In genomic region chr14:33225235-33225634, GRCm38 (mm10) we compare ENCODE assay signal across 27 mouse cellular contexts. TPM values are rescaled to one million over a fixed set of nuclear protein-coding genes. Genes with fewer than 3 reads are reported as not detected.
"Had no signal": no experiment of that assay in that cellular context is flagged by ENCODE, and none has a peak within 500 bp of the region (broad histone marks: within the 10 kb centered on the region; RNA-seq: fewer than 3 reads in every experiment).

No protein-coding gene starts in this region.

- H3K4me3 ChIP-seq: embryonic facial prominence, embryonic 10.5 days; embryonic facial prominence, embryonic 12.5 days; embryonic facial prominence, embryonic 13.5 days; embryonic facial prominence, embryonic 15.5 days; erythroblast, embryonic 14.5 days; forebrain, embryonic 10.5 days; forebrain, embryonic 12.5 days; forebrain, embryonic 13.5 days; forebrain, embryonic 15.5 days; gastrocnemius, adult 2 months; heart, adult 2 months had no signal

- H3K36me3 ChIP-seq: embryonic facial prominence, embryonic 10.5 days; embryonic facial prominence, embryonic 12.5 days; embryonic facial prominence, embryonic 13.5 days; embryonic facial prominence, embryonic 15.5 days; forebrain, embryonic 10.5 days; forebrain, embryonic 12.5 days; forebrain, embryonic 15.5 days had no signal

- DNase-seq: cerebellum, adult 9-10 months; cerebellum, adult 9-11 months; cerebellum, postnatal 10 days; cerebellum, postnatal 14 days; cerebellum, postnatal 25 days; cerebellum, postnatal 36 days; embryo, embryonic 11 days; forebrain, postnatal 0 days; gastrocnemius, adult 2 months; gastrocnemius, postnatal 10 days; gastrocnemius, postnatal 14 days; gastrocnemius, postnatal 25 days; gastrocnemius, postnatal 36 days; heart, adult 18-20 months had no signal

- H3K27ac ChIP-seq: embryonic facial prominence, embryonic 10.5 days; embryonic facial prominence, embryonic 12.5 days; embryonic facial prominence, embryonic 13.5 days; embryonic facial prominence, embryonic 15.5 days; forebrain, embryonic 10.5 days; forebrain, embryonic 12.5 days; forebrain, embryonic 13.5 days; forebrain, embryonic 15.5 days; gastrocnemius, adult 2 months; heart, adult 2 months had no signal

- H3K4me2 ChIP-seq: embryonic facial prominence, embryonic 12.5 days; embryonic facial prominence, embryonic 13.5 days; embryonic facial prominence, embryonic 15.5 days; forebrain, embryonic 12.5 days; forebrain, embryonic 13.5 days; forebrain, embryonic 15.5 days had no signal

- H3K27me3 ChIP-seq: embryonic facial prominence, embryonic 12.5 days; embryonic facial prominence, embryonic 13.5 days; embryonic facial prominence, embryonic 15.5 days; forebrain, embryonic 12.5 days; forebrain, embryonic 13.5 days; forebrain, embryonic 15.5 days had no signal

- H3K4me1 ChIP-seq: embryonic facial prominence, embryonic 10.5 days; embryonic facial prominence, embryonic 12.5 days; embryonic facial prominence, embryonic 13.5 days; embryonic facial prominence, embryonic 15.5 days; forebrain, embryonic 10.5 days; forebrain, embryonic 12.5 days; forebrain, embryonic 13.5 days; forebrain, embryonic 15.5 days had no signal

- H3K9me3 ChIP-seq: embryonic facial prominence, embryonic 10.5 days; embryonic facial prominence, embryonic 12.5 days; embryonic facial prominence, embryonic 13.5 days; embryonic facial prominence, embryonic 15.5 days; forebrain, embryonic 10.5 days; forebrain, embryonic 12.5 days; forebrain, embryonic 13.5 days; forebrain, embryonic 15.5 days had no signal

- H3K9ac ChIP-seq: embryonic facial prominence, embryonic 12.5 days; embryonic facial prominence, embryonic 13.5 days; embryonic facial prominence, embryonic 15.5 days; forebrain, embryonic 12.5 days; forebrain, embryonic 13.5 days; forebrain, embryonic 15.5 days; forebrain, postnatal 0 days had no signal

- ATAC-seq: forebrain, embryonic 13.5 days; forebrain, embryonic 14.5 days; forebrain, embryonic 15.5 days; forebrain, embryonic 16.5 days; forebrain, postnatal 0 days had no signal

RNA-seq across cellular contexts. Expression of gene Arhgap22, which starts 11.4 kb away (rescaled TPM):
- total RNA-seq: granulocyte monocyte progenitor cell, adult 5-6 weeks had no signal
